11 mouse cellular contexts compared by ENCODE assay signal in genomic region chr6:90807581-90807980, GRCm38 (mm10).
A peak's percentile ranks its signal among the peaks of the same experiment; 100 is the strongest.
DNase-seq lines count a peak whose midpoint lies in the region; ATAC-seq and TF ChIP-seq lines count a peak whose summit lies in the region.
"Had no signal": no experiment of that assay in that cellular context is flagged by ENCODE, and none has a peak within 500 bp of the region (broad histone marks: within the 10 kb centered on the region; RNA-seq: fewer than 3 reads in every experiment).

No protein-coding gene starts in this region.

- 12% methylated on average over 2 of the region's 2 CpGs for WGBS in cerebellum, adult 2 months
- 61% methylated on average over 2 of the region's 2 CpGs for WGBS in hindbrain, embryonic 16.5 days
- 57% methylated on average over 2 of the region's 2 CpGs for WGBS in neural tube, embryonic 15.5 days

- H3K9ac ChIP-seq in hindbrain, embryonic 16.5 days (ENCODE audit: low read depth, low read length) = 0 out of 2 replicates have a peak overlapping the region, but pooled peaks have one; percentile 21
- no peak overlapping the region for H3K9ac ChIP-seq in neural tube, embryonic 15.5 days (replicated peaks)
- H3K9ac ChIP-seq: embryonic facial prominence, embryonic 12.5 days; liver, embryonic 14.5 days had no signal

- H3K4me3 ChIP-seq in cerebellum, adult 2 months (replicated peaks; ENCODE audit: insufficient read depth, low read depth, low read length) = peak overlapping the region; percentile 71
- peak overlapping the region; percentile 60 for H3K4me3 ChIP-seq in layer of hippocampus, adult 2 months
- H3K4me3 ChIP-seq in hindbrain, embryonic 16.5 days (ENCODE audit: low read length) = peak overlapping the region; percentile 48; the same call in 1 of the 2 replicates
- no peak overlapping the region for H3K4me3 ChIP-seq in neural tube, embryonic 15.5 days (replicated peaks)
- H3K4me3 ChIP-seq: embryonic facial prominence, embryonic 12.5 days had no signal

- H3K36me3 ChIP-seq in hindbrain, embryonic 16.5 days (ENCODE audit: control insufficient read depth, insufficient read depth, low read length) = no peaks in the 10 kb centered on the region
- H3K36me3 ChIP-seq in neural tube, embryonic 15.5 days = no peaks in the 10 kb centered on the region
- H3K36me3 ChIP-seq: embryonic facial prominence, embryonic 12.5 days had no signal

- peaks cover 44% of the 10 kb centered on the region for H3K4me1 ChIP-seq in cerebellum, adult 2 months (ENCODE audit: control insufficient read depth, insufficient read depth, low read length)
- peaks cover 49% of the 10 kb centered on the region for H3K4me1 ChIP-seq in hindbrain, embryonic 16.5 days (ENCODE audit: control insufficient read depth, insufficient read depth, low read depth, low read length)
- H3K4me1 ChIP-seq in neural tube, embryonic 15.5 days = peaks cover 62% of the 10 kb centered on the region

- H3K9me3 ChIP-seq in hindbrain, embryonic 16.5 days (ENCODE audit: control insufficient read depth, low read length) = no peaks in the 10 kb centered on the region
- H3K9me3 ChIP-seq in neural tube, embryonic 15.5 days (replicated peaks) = no peaks in the 10 kb centered on the region
- H3K9me3 ChIP-seq: embryonic facial prominence, embryonic 12.5 days had no signal

- peak overlapping the region; percentile 73 for H3K4me2 ChIP-seq in hindbrain, embryonic 16.5 days (ENCODE audit: low read length)
- H3K4me2 ChIP-seq in neural tube, embryonic 15.5 days = peak overlapping the region; percentile 66
- H3K4me2 ChIP-seq: embryonic facial prominence, embryonic 12.5 days had no signal

- TF ChIP-seq CTCF in cerebellum, adult 2 months (IDR thresholded peaks at IDR 0.05; ENCODE audit: borderline replicate concordance, insufficient read depth, low read depth, low read length) = no peak
- TF ChIP-seq CTCF in layer of hippocampus, adult 2 months (conservative IDR thresholded peaks at IDR 0.05) = no peak

- no peaks in the 10 kb centered on the region for H3K27me3 ChIP-seq in cerebellum, adult 2 months (ENCODE audit: control insufficient read depth, insufficient read depth, low read length)
- H3K27me3 ChIP-seq in hindbrain, embryonic 16.5 days (replicated peaks; ENCODE audit: control insufficient read depth, insufficient read depth, low read length) = no peaks in the 10 kb centered on the region
- H3K27me3 ChIP-seq in neural tube, embryonic 15.5 days (replicated peaks) = no peaks in the 10 kb centered on the region
- H3K27me3 ChIP-seq: embryonic facial prominence, embryonic 12.5 days had no signal

- no peak for ATAC-seq in hindbrain, embryonic 16.5 days
- no peak for ATAC-seq in neural tube, embryonic 15.5 days (ENCODE audit: low FRiP score)

- no peak for TF ChIP-seq POLR2A in cerebellum, adult 2 months (IDR thresholded peaks at IDR 0.05; ENCODE audit: borderline replicate concordance, insufficient read depth, low read length)

- H3K27ac ChIP-seq in cerebellum, adult 2 months (ENCODE audit: insufficient read depth, low read length) = peak overlapping the region; percentile 95
- H3K27ac ChIP-seq in layer of hippocampus, adult 2 months = peak overlapping the region; percentile 98
- H3K27ac ChIP-seq in hindbrain, embryonic 16.5 days (ENCODE audit: low read depth, low read length) = peak overlapping the region; percentile 41
- no peak overlapping the region; the same call in 1 of the 2 replicates for H3K27ac ChIP-seq in neural tube, embryonic 15.5 days (replicated peaks)
- H3K27ac ChIP-seq: embryonic facial prominence, embryonic 12.5 days; liver, embryonic 14.5 days had no signal

- peak; percentile 35 to 39 for DNase-seq in cerebellum, adult 2 months
- no peak for DNase-seq in cerebellum, adult 8-10 months
- DNase-seq in layer of hippocampus, adult 2 months (ENCODE audit: low spot score in 2 of 2) = no peak
- DNase-seq in layer of hippocampus, postnatal 14 days (ENCODE audit: low spot score in 2 of 2) = no peak
- DNase-seq in frontal cortex, postnatal 10 days (ENCODE audit: low spot score in 2 of 2) = no peak
- DNase-seq in urinary bladder, postnatal 36 days (ENCODE audit: low spot score in 2 of 2) = no peak
- DNase-seq: kidney, adult 2 months had no signal

Comparison
In these comparisons a context has a peak if more than half of its experiments do, and no peak if none do; other contexts are left out.
1. DNase-seq: peak in cerebellum, adult 2 months (2 of 2); none in cerebellum, adult 8-10 months (single experiment), layer of hippocampus, adult 2 months (0 of 2), layer of hippocampus, postnatal 14 days (0 of 2), frontal cortex, postnatal 10 days (0 of 2) and urinary bladder, postnatal 36 days (0 of 2).